Mouse (Mus musculus) lung, postnatal 0 days (tissue): ENCODE measurements at regions not wholly inside any gene's neighbourhood (a gene's known extent, or its start where the extent isn't known, plus 50 kb on each side); places are given as distances from the start of the nearest gene placed in this dataset.
A peak's percentile ranks its signal among the peaks of the same experiment; 100 is the strongest.

Experiments used
- ATAC-seq: fragments of 200-750 bp; cut with Nextera tagmentation; 2 replicates; pipeline ENCODE4 v1.8.0; 2017; ENCODE audit warnings: moderate library complexity
- DNase-seq: peaks from one replicate; pipeline ENCODE4 v3.0.0-alpha.2; 2016; ENCODE audit warnings: low spot score
- H3K27ac ChIP-seq: fragments of 300-500 bp; sonication (generic); 2 replicates; pipeline ENCODE4 v1.5.1; 2014; ENCODE audit warnings: antibody characterized with exemption, mild to moderate bottlenecking, low read length, mixed read lengths
- H3K27me3 ChIP-seq: fragments of 300-500 bp; sonication (generic); replicated peaks from 2 replicates; pipeline ENCODE4 v1.6.1; 2014; ENCODE audit warnings: low read length, mixed read lengths; ENCODE audit not compliant: insufficient read depth
- H3K36me3 ChIP-seq: fragments of 300-500 bp; sonication (generic); 2 replicates; pipeline ENCODE4 v1.6.1; 2014; ENCODE audit warnings: low read length, mixed read lengths; ENCODE audit not compliant: insufficient read depth
- H3K4me1 ChIP-seq: fragments of 300-500 bp; sonication (generic); 2 replicates; pipeline ENCODE4 v1.6.1; 2014; ENCODE audit warnings: antibody characterized with exemption, low read depth, low read length, mixed read lengths; ENCODE audit not compliant: insufficient read depth
- H3K4me2 ChIP-seq: fragments of 300-500 bp; sonication (generic); replicated peaks from 2 replicates; pipeline ENCODE4 v1.6.1; 2014; ENCODE audit warnings: low read depth, mild to moderate bottlenecking, low read length, moderate library complexity, mixed read lengths
- H3K4me3 ChIP-seq: fragments of 300-500 bp; sonication (generic); 2 replicates; pipeline ENCODE4 v1.5.1; 2014; ENCODE audit warnings: low read depth, low read length
- H3K9ac ChIP-seq: fragments of 300-500 bp; sonication (generic); replicated peaks from 2 replicates; pipeline ENCODE4 v1.6.1; 2014; ENCODE audit warnings: low read depth, mild to moderate bottlenecking
- H3K9me3 ChIP-seq: fragments of 300-500 bp; sonication (generic); 2 replicates; pipeline ENCODE4 v1.6.1; 2016; ENCODE audit warnings: low read length, mixed read lengths
- CTCF ChIP-seq: IDR thresholded peaks from 2 replicates; pipeline ENCODE4 v1.5.1; 2016; ENCODE audit warnings: antibody characterized with exemption, mild to moderate bottlenecking
- EP300 ChIP-seq: IDR thresholded peaks from 2 replicates; pipeline ENCODE4 v1.6.1; 2016; ENCODE audit warnings: antibody characterized with exemption, mild to moderate bottlenecking, control low read depth
- WGBS: fragments of 180-500 bp; shearing (Covaris S2); extraction: QIAGEN DNeasy Blood & Tissue Kit; methylation state at CpG from one replicate; pipeline ENCODE4 v1.1.7; 2014; 5-methylcytosine and 5-hydroxymethylcytosine counted together

- H3K4me3 ChIP-seq = no peak overlapping the region
- no peak overlapping the region for H3K9ac ChIP-seq
- no peak overlapping the region for H3K27ac ChIP-seq
- H3K36me3 ChIP-seq = no peaks in the 10 kb centered on the region
- no peaks in the 10 kb centered on the region for H3K9me3 ChIP-seq
- TF ChIP-seq EP300 (no peak), CTCF (no peak)
- no peak overlapping the region for H3K4me2 ChIP-seq
- peaks cover 14% of the 10 kb centered on the region for H3K4me1 ChIP-seq
- no peak for ATAC-seq
- DNase-seq = no peak
- H3K27me3 ChIP-seq = peaks cover 3% of the 10 kb centered on the region; the same call in 1 of the 2 replicates
- 79% methylated on average over 7 of the region's 7 CpGs for WGBS
Observed at GRCm38 (mm10) chr9:61168931-61169330, 203.2 kb upstream of the Tle3 start.

- WGBS = 71% methylated on average over 9 of the region's 9 CpGs
- no peak overlapping the region for H3K27ac ChIP-seq
Observed at GRCm38 (mm10) chr9:61169506-61170090, 202.6 kb upstream of the Tle3 start.

GRCm38 (mm10) chr9:61170921-61171320, 201.2 kb upstream of the Tle3 start:
- Histone ChIP-seq H3K4me1 (peaks cover 14% of the 10 kb centered on the region), H3K4me2 (no peak overlapping the region), H3K4me3 (no peak overlapping the region), H3K27me3 (0 out of 2 replicates have a peak, but pooled peaks cover 3% of the 10 kb centered on the region), H3K9ac (no peak overlapping the region), H3K9me3 (no peaks in the 10 kb centered on the region), H3K27ac (no peak overlapping the region), H3K36me3 (no peaks in the 10 kb centered on the region)
- ATAC-seq (no peak), DNase-seq (no peak)
- TF ChIP-seq EP300 (no peak), CTCF (no peak)
- 90% methylated on average over 6 of the region's 6 CpGs for whole genome bisulfite sequencing

More at GRCm38 (mm10) chr9:61169506-61170090, 202.6 kb upstream of the Tle3 start:
- Histone ChIP-seq H3K27me3 (0 out of 2 replicates have a peak, but pooled peaks cover 3% of the 10 kb centered on the region), H3K4me2 (no peak overlapping the region), H3K9me3 (no peaks in the 10 kb centered on the region), H3K36me3 (no peaks in the 10 kb centered on the region), H3K4me1 (peaks cover 14% of the 10 kb centered on the region), H3K4me3 (no peak overlapping the region), H3K9ac (no peak overlapping the region)
- TF ChIP-seq CTCF (no peak), EP300 (no peak)
- DNase-seq = no peak
- no peak for ATAC-seq

GRCm38 (mm10) chr9:61172421-61172820, 199.7 kb upstream of the Tle3 start:
- H3K27me3 ChIP-seq = 0 out of 2 replicates have a peak, but pooled peaks cover 3% of the 10 kb centered on the region
- ATAC-seq = no peak
- H3K9ac ChIP-seq = no peak overlapping the region

GRCm38 (mm10) chr9:61173548-61173947, 198.6 kb upstream of the Tle3 start:
- peak; percentile 57; the same call in 1 of the 2 replicates for ATAC-seq
- no peak for TF ChIP-seq CTCF
- TF ChIP-seq EP300 = no peak
- Histone ChIP-seq H3K27me3 (0 out of 2 replicates have a peak, but pooled peaks cover 3% of the 10 kb centered on the region), H3K4me2 (no peak overlapping the region), H3K36me3 (no peaks in the 10 kb centered on the region), H3K4me3 (no peak overlapping the region), H3K9ac (no peak overlapping the region), H3K9me3 (no peaks in the 10 kb centered on the region), H3K4me1 (no peaks in the 10 kb centered on the region), H3K27ac (no peak overlapping the region)
- DNase-seq = peak; percentile 13

More at GRCm38 (mm10) chr9:61172421-61172820, 199.7 kb upstream of the Tle3 start:
- Histone ChIP-seq H3K4me2 (no peak overlapping the region), H3K9me3 (no peaks in the 10 kb centered on the region), H3K36me3 (no peaks in the 10 kb centered on the region), H3K4me1 (peaks cover 3% of the 10 kb centered on the region; the same call in 1 of the 2 replicates), H3K27ac (no peak overlapping the region), H3K4me3 (no peak overlapping the region)
- TF ChIP-seq CTCF (no peak), EP300 (no peak)
- no peak for DNase-seq

- no peaks in the 10 kb centered on the region for H3K27me3 ChIP-seq
- no peaks in the 10 kb centered on the region for H3K36me3 ChIP-seq
- 85% methylated on average over 2 of the region's 2 CpGs for WGBS
- no peak overlapping the region for H3K9ac ChIP-seq
- no peak overlapping the region for H3K27ac ChIP-seq
- DNase-seq = no peak
- no peak for TF ChIP-seq CTCF
- H3K4me1 ChIP-seq = no peaks in the 10 kb centered on the region
- H3K4me3 ChIP-seq = no peak overlapping the region
- ATAC-seq = no peak
- H3K4me2 ChIP-seq = no peak overlapping the region
- H3K9me3 ChIP-seq = no peaks in the 10 kb centered on the region
Observed at GRCm38 (mm10) chr9:61175381-61175780, 196.8 kb upstream of the Tle3 start.
